Mouse (Mus musculus): ENCODE results near the gene Tstd1. TPM values are rescaled to one million over a fixed set of nuclear protein-coding genes. Genes with fewer than 3 reads are reported as not detected.

Tstd1 gene
- total and polyA plus RNA-seq, 2 experiments from 2014 or later: 3.9 TPM; not detected in 1

DNA sequence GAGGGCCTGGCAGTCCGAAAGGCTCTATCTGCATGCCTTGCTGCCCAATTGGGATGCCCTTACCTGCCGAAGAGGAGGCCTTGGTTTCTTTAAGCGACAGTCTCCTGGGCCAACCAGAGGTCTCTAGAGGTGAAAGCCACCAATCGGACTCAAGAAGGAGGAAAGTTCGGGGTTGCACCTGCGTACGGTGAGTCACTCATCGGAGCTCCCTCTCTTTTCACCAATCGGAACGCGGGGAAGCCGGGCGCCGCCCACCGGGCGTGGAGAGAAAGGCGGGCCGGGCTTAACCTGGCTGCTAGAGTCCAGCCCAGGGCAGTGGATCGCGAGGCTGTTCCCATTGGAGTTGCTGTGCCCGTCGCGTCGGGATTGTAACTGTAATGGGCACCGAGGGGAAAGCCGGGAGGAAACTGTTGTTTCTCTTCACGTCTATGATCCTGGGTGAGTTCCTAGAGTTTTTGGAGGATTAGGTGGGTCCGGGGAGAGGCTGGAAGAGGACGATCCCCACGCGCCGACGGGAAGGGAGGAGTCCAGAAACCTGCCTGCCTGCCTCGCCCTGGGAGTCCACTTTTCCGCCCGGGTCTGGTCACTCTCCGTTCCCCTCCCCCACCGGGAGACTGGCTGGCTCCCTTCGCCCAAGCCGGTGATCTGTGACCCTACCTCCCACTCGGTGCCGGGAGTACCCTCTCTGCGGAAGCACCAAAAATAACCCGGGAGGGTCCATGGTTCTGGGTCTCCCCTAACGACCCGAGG, 18.8 kb downstream of the Tstd1 start, which contains the start of gene F11r:
Gene F11r (plus strand): TSS at position 272 of the 750 bp plus-strand sequence.
- Histone ChIP-seq H3K4me3 (ENCODE audit: low read depth, low read length) (peak within 1 kb of the TSS; percentile 35), H3K27me3 (ENCODE audit: insufficient read depth, low read length) (peaks cover 32% of the 10 kb centered on the region), H3K4me2 (ENCODE audit: low read depth, low read length, poor library complexity, severe bottlenecking) (peak within 1 kb of the TSS; percentile 46), H3K36me3 (ENCODE audit: insufficient read depth, low read length) (no peaks in the 10 kb centered on the region), H3K4me1 (ENCODE audit: insufficient read depth, low read length) (no peaks in the 10 kb centered on the region), H3K27ac (ENCODE audit: low read depth, low read length) (no peak within 1 kb of the TSS), H3K9me3 (ENCODE audit: low read length) (no peaks in the 10 kb centered on the region), H3K9ac (replicated peaks; ENCODE audit: low read length, poor library complexity, severe bottlenecking) (0 out of 2 replicates have a peak within 1 kb of the TSS, but pooled peaks have one; percentile 5)
- TF ChIP-seq CTCF (IDR thresholded peaks at IDR 0.05): peak; percentile 15; the same call in 1 of the 2 replicates
- WGBS: under 1% methylated on average over 46 of the region's 46 CpGs
- peak; percentile 75 for ATAC-seq (ENCODE audit: low FRiP score)
- DNase-seq (ENCODE audit: low spot score): peak; percentile 70

DNA sequence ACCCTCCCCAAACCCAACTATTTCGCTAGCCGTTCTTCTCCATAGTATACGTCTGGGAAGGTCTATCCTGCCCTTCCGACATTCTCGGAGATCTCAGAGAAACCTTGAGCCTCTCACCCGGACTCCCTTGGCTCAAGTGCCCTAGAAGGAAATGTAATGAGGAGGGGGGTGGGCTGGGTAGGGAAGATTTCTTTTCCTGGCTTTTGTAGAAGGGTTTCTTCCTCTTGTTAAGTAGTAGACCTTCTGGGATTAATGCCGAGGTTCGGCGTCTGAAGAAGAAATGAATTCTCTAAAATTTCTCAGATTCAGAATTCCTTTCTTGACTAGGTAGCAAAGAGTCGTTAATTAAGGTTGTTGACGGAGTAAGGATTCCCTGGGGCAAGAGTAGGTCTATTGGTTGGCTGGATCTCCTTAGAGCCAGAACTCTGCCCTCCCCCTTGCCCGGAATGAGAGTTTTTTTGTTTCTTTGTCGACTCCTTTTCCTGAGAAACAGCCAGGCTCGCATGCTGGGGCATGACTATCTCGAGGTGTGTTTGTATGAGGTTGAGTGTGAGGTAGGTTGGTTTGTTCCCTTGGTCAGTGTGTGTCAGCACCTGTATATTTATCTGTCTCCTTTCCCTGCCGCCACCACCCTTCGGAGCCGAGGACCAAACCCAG, 19.5 kb downstream of the Tstd1 start:
- Histone ChIP-seq H3K4me3 (ENCODE audit: low read depth, low read length) (peak overlapping the region; percentile 35), H3K4me1 (ENCODE audit: insufficient read depth, low read length) (no peaks in the 10 kb centered on the region), H3K27me3 (ENCODE audit: insufficient read depth, low read length) (peaks cover 32% of the 10 kb centered on the region), H3K4me2 (ENCODE audit: low read depth, low read length, poor library complexity, severe bottlenecking) (peak overlapping the region; percentile 46), H3K36me3 (ENCODE audit: insufficient read depth, low read length) (no peaks in the 10 kb centered on the region), H3K9ac (replicated peaks; ENCODE audit: low read length, poor library complexity, severe bottlenecking) (0 out of 2 replicates have a peak overlapping the region, but pooled peaks have one; percentile 5), H3K9me3 (ENCODE audit: low read length) (no peaks in the 10 kb centered on the region), H3K27ac (ENCODE audit: low read depth, low read length) (no peak overlapping the region)
- TF ChIP-seq CTCF (IDR thresholded peaks at IDR 0.05): no peak
- 8% methylated on average over 18 of the region's 18 CpGs for WGBS
- DNase-seq (ENCODE audit: low spot score) (no peak), ATAC-seq (ENCODE audit: low FRiP score) (no peak)

DNA sequence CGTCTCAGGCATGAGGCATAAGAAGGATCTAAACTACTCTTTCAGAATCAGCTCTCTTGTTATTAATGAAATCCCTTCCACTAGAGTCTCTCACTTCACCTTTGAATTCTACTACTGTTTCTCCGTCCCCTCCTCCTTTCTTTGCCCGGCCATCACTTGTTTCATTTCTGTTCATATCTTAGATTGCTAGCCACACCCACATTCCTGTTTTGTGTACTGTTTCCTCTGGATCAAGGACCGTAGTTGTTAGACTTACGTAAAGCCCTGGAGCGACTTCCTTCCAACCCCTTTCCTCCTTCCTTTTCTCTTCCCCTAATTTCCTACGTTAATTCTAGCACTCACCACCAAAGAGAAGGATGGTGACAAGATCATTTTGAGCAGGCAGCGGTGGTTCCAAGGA, 20.4 kb downstream of the Tstd1 start:
- whole genome bisulfite sequencing: 55% methylated on average over 8 of the region's 8 CpGs
- no peak for DNase-seq (ENCODE audit: low spot score)
- Histone ChIP-seq H3K4me2 (ENCODE audit: low read depth, low read length, poor library complexity, severe bottlenecking) (no peak overlapping the region), H3K9me3 (ENCODE audit: low read length) (no peaks in the 10 kb centered on the region), H3K4me1 (ENCODE audit: insufficient read depth, low read length) (no peaks in the 10 kb centered on the region), H3K27me3 (ENCODE audit: insufficient read depth, low read length) (peaks cover 32% of the 10 kb centered on the region), H3K9ac (replicated peaks; ENCODE audit: low read length, poor library complexity, severe bottlenecking) (no peak overlapping the region), H3K4me3 (ENCODE audit: low read depth, low read length) (no peak overlapping the region), H3K36me3 (ENCODE audit: insufficient read depth, low read length) (no peaks in the 10 kb centered on the region), H3K27ac (ENCODE audit: low read depth, low read length) (no peak overlapping the region)
- no peak for TF ChIP-seq CTCF (IDR thresholded peaks at IDR 0.05)
- ATAC-seq (ENCODE audit: low FRiP score): no peak

DNA sequence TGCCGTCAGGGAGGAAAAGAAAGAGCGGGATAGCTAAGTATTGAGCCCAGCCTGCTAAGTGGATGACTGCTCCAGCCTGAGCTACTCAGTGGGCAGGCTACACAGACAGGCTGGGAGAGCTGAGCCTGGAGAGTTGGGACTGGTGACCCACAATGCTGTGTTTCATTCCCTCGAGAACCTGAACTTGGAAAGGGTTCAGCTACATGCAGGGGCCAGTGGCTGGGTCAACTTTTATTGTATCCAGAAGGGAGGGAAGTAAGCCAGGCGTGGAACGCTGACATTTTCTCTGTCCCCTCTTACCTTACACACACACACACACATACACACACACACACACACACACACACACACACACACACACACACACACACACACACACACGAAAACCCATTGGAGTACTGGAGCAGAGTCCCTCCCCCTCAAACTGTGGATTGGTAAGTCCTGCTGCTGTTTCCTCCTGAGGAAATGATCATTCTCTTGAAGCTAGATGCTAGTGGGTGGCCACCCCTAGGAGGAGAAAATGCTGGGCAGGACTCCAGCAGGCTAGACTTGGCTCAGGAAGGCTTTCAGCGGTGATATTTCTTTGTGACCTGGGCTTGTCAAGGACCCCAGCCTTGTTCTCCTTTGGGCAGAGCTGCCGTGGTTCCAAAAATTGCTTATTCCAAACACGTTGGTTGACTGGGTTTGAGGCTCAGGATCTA, 21.5 kb downstream of the Tstd1 start:
- H3K9me3 ChIP-seq (ENCODE audit: low read length): no peaks in the 10 kb centered on the region
- H3K4me2 ChIP-seq (ENCODE audit: low read depth, low read length, poor library complexity, severe bottlenecking): no peak overlapping the region
- no peak for TF ChIP-seq CTCF (IDR thresholded peaks at IDR 0.05)
- 55% methylated on average over 9 of the region's 9 CpGs for WGBS
- peaks cover 32% of the 10 kb centered on the region for H3K27me3 ChIP-seq (ENCODE audit: insufficient read depth, low read length)
- no peak overlapping the region for H3K9ac ChIP-seq (replicated peaks; ENCODE audit: low read length, poor library complexity, severe bottlenecking)
- ATAC-seq (ENCODE audit: low FRiP score) (no peak), DNase-seq (ENCODE audit: low spot score) (peak; percentile 47)
- no peaks in the 10 kb centered on the region for H3K4me1 ChIP-seq (ENCODE audit: insufficient read depth, low read length)
- no peak overlapping the region for H3K4me3 ChIP-seq (ENCODE audit: low read depth, low read length)
- H3K27ac ChIP-seq (ENCODE audit: low read depth, low read length): no peak overlapping the region
- H3K36me3 ChIP-seq (ENCODE audit: insufficient read depth, low read length): no peaks in the 10 kb centered on the region

DNA sequence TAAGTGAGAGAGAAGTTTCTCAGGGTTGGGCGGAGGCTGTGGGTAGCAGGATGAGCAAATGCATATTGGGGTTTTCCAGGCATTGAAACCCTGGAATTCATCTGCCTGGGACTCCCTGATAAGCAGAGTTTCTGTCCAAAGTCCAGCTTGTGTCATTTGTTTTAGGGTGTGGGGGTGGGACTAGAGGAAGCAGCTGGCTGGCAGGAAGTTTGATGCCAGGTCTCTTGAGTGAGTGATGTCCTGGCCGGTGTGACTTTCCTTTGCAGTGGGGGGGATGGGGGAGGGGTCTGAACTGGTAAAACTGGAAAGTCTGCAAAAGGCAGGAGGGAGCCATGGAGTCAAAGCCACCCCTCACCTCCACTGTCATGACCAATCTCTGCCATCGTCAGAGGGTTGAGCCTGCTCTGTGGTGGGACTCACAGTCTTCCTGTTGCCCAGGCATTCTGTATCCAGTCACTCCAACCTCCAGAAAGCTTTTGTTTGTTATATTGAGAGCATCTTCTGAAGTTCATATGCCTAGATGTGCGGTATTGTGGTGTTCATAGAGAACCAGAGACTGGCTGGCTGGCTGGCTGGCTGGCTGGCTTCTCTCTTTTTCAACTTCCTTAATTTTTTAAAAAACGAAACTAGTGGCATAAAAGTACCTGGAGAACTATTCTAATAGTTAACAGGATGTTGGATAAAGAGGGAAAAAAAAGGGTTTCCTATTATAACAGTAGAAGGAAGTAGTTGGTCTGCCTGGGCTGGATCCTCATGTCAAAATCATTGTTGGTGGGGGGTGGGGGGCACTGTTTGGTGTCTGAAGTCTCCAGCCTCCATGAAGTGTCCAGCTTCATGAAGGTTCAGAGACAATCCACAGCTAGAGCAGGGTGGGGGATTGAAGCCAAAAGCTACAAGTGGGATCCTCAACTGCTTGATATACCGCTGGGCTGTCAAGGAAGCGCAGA, 23.1 kb downstream of the Tstd1 start:
- Histone ChIP-seq H3K4me1 (ENCODE audit: insufficient read depth, low read length) (no peaks in the 10 kb centered on the region), H3K27ac (ENCODE audit: low read depth, low read length) (no peak overlapping the region), H3K36me3 (ENCODE audit: insufficient read depth, low read length) (no peaks in the 10 kb centered on the region), H3K27me3 (ENCODE audit: insufficient read depth, low read length) (peaks cover 27% of the 10 kb centered on the region), H3K9ac (replicated peaks; ENCODE audit: low read length, poor library complexity, severe bottlenecking) (no peak overlapping the region), H3K4me3 (ENCODE audit: low read depth, low read length) (no peak overlapping the region), H3K4me2 (ENCODE audit: low read depth, low read length, poor library complexity, severe bottlenecking) (no peak overlapping the region), H3K9me3 (ENCODE audit: low read length) (no peaks in the 10 kb centered on the region)
- 59% methylated on average over 7 of the region's 7 CpGs for WGBS
- ATAC-seq (ENCODE audit: low FRiP score) (no peak), DNase-seq (ENCODE audit: low spot score) (no peak)
- TF ChIP-seq CTCF (IDR thresholded peaks at IDR 0.05): no peak

Data from midbrain, postnatal 0 days (tissue).